Mouse (Mus musculus): Measurements from ENCODE around the gene Th. TPM values are rescaled to one million over a fixed set of nuclear protein-coding genes. Genes with fewer than 3 reads are reported as not detected.

Gene Th
- total RNA-seq (2021) = under 1 TPM; 0.27 to 0.28 TPM
- long read RNA-seq, experiment 1, partial matches to known transcripts = 0 of 1 reads
- long read RNA-seq, experiment 1, other reads (novel, unspliced or antisense) = 1 of 1 reads
- long read RNA-seq, experiment 2 = 0 reads

GRCm38 (mm10) chr7:142931028-142931427 is at the start of gene Th:
Gene Th, minus strand, starts transcription at chr7:142931128.
- DNase-seq = no peak

GRCm38 (mm10) chr7:142968809-142969511 is 38.0 kb upstream of the Th start, which contains the start of gene Ascl2:
Gene Ascl2, minus strand, starts transcription at chr7:142969264.
- peak; percentile 7 for DNase-seq

- DNase-seq = peak; percentile 25
Observed at GRCm38 (mm10) chr7:142967884-142968808, 37.2 kb upstream of the Th start.

GRCm38 (mm10) chr7:142967414-142967883 is 36.5 kb upstream of the Th start:
- DNase-seq = peak; percentile 18

- no peak for DNase-seq
Observed at GRCm38 (mm10) chr7:142959752-142960151, 28.8 kb upstream of the Th start.

GRCm38 (mm10) chr7:142958817-142959216 is 27.9 kb upstream of the Th start:
- DNase-seq = no peak

- DNase-seq = no peak
Observed at GRCm38 (mm10) chr7:142956018-142956417, 25.1 kb upstream of the Th start.

GRCm38 (mm10) chr7:142949568-142949967 is 18.6 kb upstream of the Th start:
- no peak for DNase-seq

- no peak for DNase-seq
Observed at GRCm38 (mm10) chr7:142937631-142938030, 6.7 kb upstream of the Th start.

GRCm38 (mm10) chr7:142935708-142936107 is 4.8 kb upstream of the Th start:
- no peak for DNase-seq

GRCm38 (mm10) chr7:142932469-142932868 is 1.5 kb upstream of the Th start:
- no peak for DNase-seq

GRCm38 (mm10) chr7:142929516-142929915 is 1.4 kb downstream of the Th start:
- DNase-seq = no peak

- DNase-seq = no peak
Observed at GRCm38 (mm10) chr7:142927293-142927692, 3.6 kb downstream of the Th start.

- DNase-seq = peak; percentile 81
Observed at GRCm38 (mm10) chr7:142918641-142919628, 12.0 kb downstream of the Th start.

- no peak for DNase-seq
Observed at GRCm38 (mm10) chr7:142917659-142918058, 13.3 kb downstream of the Th start.

GRCm38 (mm10) chr7:142916178-142916577 is 14.8 kb downstream of the Th start:
- DNase-seq = peak; percentile 20

- DNase-seq = no peak
Observed at GRCm38 (mm10) chr7:142911682-142912081, 19.2 kb downstream of the Th start.

GRCm38 (mm10) chr7:142910104-142910503 is 20.8 kb downstream of the Th start:
- DNase-seq = no peak

- no peak for DNase-seq
Observed at GRCm38 (mm10) chr7:142909622-142910021, 21.3 kb downstream of the Th start.

- DNase-seq = no peak
Observed at GRCm38 (mm10) chr7:142905606-142906005, 25.3 kb downstream of the Th start.

GRCm38 (mm10) chr7:142904331-142904730 is 26.6 kb downstream of the Th start:
- no peak for DNase-seq

GRCm38 (mm10) chr7:142902931-142903330 is 28.0 kb downstream of the Th start:
- DNase-seq = no peak

Data from gastrocnemius, postnatal 10 days (tissue).